Mouse (Mus musculus) CH12.LX (cell line): ENCODE measurements around the gene 4930590J08Rik. TPM values are rescaled to one million over a fixed set of nuclear protein-coding genes. Genes with fewer than 3 reads are reported as not detected.
A peak's percentile ranks its signal among the peaks of the same experiment; 100 is the strongest.

Source experiments
- DNase-seq: peaks from one replicate; pipeline ENCODE4 v3.0.0-alpha.2; 2013; ENCODE audit errors: extremely low read depth
- H3K27ac ChIP-seq: 2 replicates; pipeline ENCODE4 v1.5.1; 2012; ENCODE audit warnings: low read depth, mild to moderate bottlenecking, control low read depth, moderate library complexity; ENCODE audit not compliant: insufficient read depth
- H3K27me3 ChIP-seq: replicated peaks from 2 replicates; pipeline ENCODE3; 2012; ENCODE audit warnings: inconsistent platforms
- H3K36me3 ChIP-seq, 2 experiments: replicated peaks in 1 of 2; 2 replicates each; pipeline versions ENCODE3 to v1.6.1; 2012; ENCODE audit warnings: inconsistent platforms in 1 of 2, low read length in 1 of 2, mild to moderate bottlenecking in 1 of 2, mixed read lengths in 1 of 2, moderate library complexity in 1 of 2; ENCODE audit not compliant: control insufficient read depth in 1 of 2, insufficient read depth in 1 of 2
- H3K4me1 ChIP-seq, 2 experiments: 2 replicates each; pipeline ENCODE4 v1.6.1; 2012; ENCODE audit warnings: inconsistent platforms in 1 of 2, moderate library complexity in 1 of 2; ENCODE audit not compliant: insufficient read depth in 2 of 2, control insufficient read depth in 1 of 2
- H3K4me2 ChIP-seq: 2 replicates; pipeline ENCODE4 v1.6.1; 2012; ENCODE audit warnings: low read depth, mild to moderate bottlenecking, control low read depth; ENCODE audit not compliant: poor library complexity, insufficient read depth, severe bottlenecking
- H3K4me3 ChIP-seq, 3 experiments: fragments of 150-350 bp in 1 of 3; sonication (generic) in 1 of 3; replicated peaks in 1 of 3; 2 replicates each; pipeline versions ENCODE3 to v1.5.1; 2011 to 2012; ENCODE audit warnings: low read depth in 2 of 3, low read length in 2 of 3, mild to moderate bottlenecking in 2 of 3, moderate library complexity in 2 of 3, control low read depth in 1 of 3, improper control_type of control experiment in 1 of 3, inconsistent platforms in 1 of 3, mixed read lengths in 1 of 3; ENCODE audit not compliant: poor library complexity in 1 of 3
- H3K79me2 ChIP-seq: replicated peaks from 2 replicates; pipeline ENCODE4 v1.6.1; 2012; ENCODE audit warnings: mild to moderate bottlenecking, moderate library complexity; ENCODE audit not compliant: control insufficient read depth, poor library complexity, insufficient read depth, severe bottlenecking; ENCODE audit errors: extremely low read depth
- H3K9ac ChIP-seq: 2 replicates; pipeline ENCODE4 v1.6.1; 2012; ENCODE audit warnings: low read depth, mild to moderate bottlenecking, control low read depth, moderate library complexity; ENCODE audit not compliant: insufficient read depth
- H3K9me3 ChIP-seq: replicated peaks from 2 replicates; pipeline ENCODE3; 2012; ENCODE audit warnings: low read length, inconsistent platforms, mixed read lengths
- CHD2 ChIP-seq: IDR thresholded peaks from 2 replicates; pipeline ENCODE4 v1.6.1; 2011; ENCODE audit warnings: low read length, improper control_type of control experiment
- CTCF ChIP-seq, 2 experiments: IDR thresholded peaks in 1 of 2; conservative IDR thresholded peaks in 1 of 2; 2 replicates each; pipeline ENCODE4 v1.5.1; 2011 to 2012; ENCODE audit warnings: low read depth in 2 of 2, low read length in 2 of 2, improper control_type of control experiment in 1 of 2, inconsistent platforms in 1 of 2, mild to moderate bottlenecking in 1 of 2, moderate library complexity in 1 of 2
- E2F4 ChIP-seq: IDR thresholded peaks from 2 replicates; pipeline ENCODE4 v1.6.1; 2011; ENCODE audit warnings: low read depth, low read length, improper control_type of control experiment; ENCODE audit not compliant: insufficient replicate concordance
- EP300 ChIP-seq: IDR thresholded peaks from 2 replicates; pipeline ENCODE4 v1.6.1; 2011; ENCODE audit warnings: low read length, improper control_type of control experiment
- GABPA ChIP-seq: IDR thresholded peaks from 2 replicates; pipeline ENCODE4 v1.6.1; 2012; ENCODE audit warnings: low read depth, low read length, improper control_type of control experiment, inconsistent platforms; ENCODE audit not compliant: insufficient replicate concordance
- HCFC1 ChIP-seq: IDR thresholded peaks from 2 replicates; pipeline ENCODE4 v1.6.1; 2012; ENCODE audit warnings: low read depth, mild to moderate bottlenecking, inconsistent platforms, low read length, improper control_type of control experiment
- IRF4 ChIP-seq: IDR thresholded peaks from 2 replicates; pipeline ENCODE4 v1.6.1; 2014; ENCODE audit warnings: low read depth, mild to moderate bottlenecking, inconsistent platforms, low read length, improper control_type of control experiment
- JUND ChIP-seq: conservative IDR thresholded peaks from 2 replicates; pipeline ENCODE4 v1.6.1; 2011; ENCODE audit warnings: low read depth, low read length, improper control_type of control experiment
- KAT2A ChIP-seq: IDR thresholded peaks from 2 replicates; pipeline ENCODE4 v1.6.1; 2012; ENCODE audit warnings: low read length, improper control_type of control experiment, inconsistent platforms; ENCODE audit not compliant: insufficient replicate concordance
- MAFK ChIP-seq: IDR thresholded peaks from 2 replicates; pipeline ENCODE4 v1.6.1; 2011; ENCODE audit warnings: low read length, improper control_type of control experiment; ENCODE audit not compliant: insufficient replicate concordance
- MAX ChIP-seq: IDR thresholded peaks from 2 replicates; pipeline ENCODE4 v1.6.1; 2011; ENCODE audit warnings: low read length, improper control_type of control experiment
- MAZ ChIP-seq: IDR thresholded peaks from 2 replicates; pipeline ENCODE4 v1.6.1; 2012; ENCODE audit warnings: low read depth, mild to moderate bottlenecking, inconsistent platforms, low read length, improper control_type of control experiment, moderate library complexity
- MYC ChIP-seq: IDR thresholded peaks from 2 replicates; pipeline ENCODE4 v1.6.1; 2011; ENCODE audit warnings: low read depth, mild to moderate bottlenecking, improper control_type of control experiment, low read length
- NELFE ChIP-seq: IDR thresholded peaks from 2 replicates; pipeline ENCODE4 v1.6.1; 2011; ENCODE audit warnings: low read depth, low read length, improper control_type of control experiment
- NRF1 ChIP-seq: IDR thresholded peaks from 2 replicates; pipeline ENCODE4 v1.6.1; 2014; ENCODE audit warnings: low read depth, mild to moderate bottlenecking, inconsistent platforms, low read length, improper control_type of control experiment, moderate library complexity
- PAX5 ChIP-seq: IDR thresholded peaks from 2 replicates; pipeline ENCODE4 v1.6.1; 2012; ENCODE audit warnings: low read length, inconsistent platforms, mixed read lengths
- POLR2A ChIP-seq: IDR thresholded peaks from 2 replicates; pipeline ENCODE4 v1.6.1; 2011; ENCODE audit warnings: low read depth, mild to moderate bottlenecking, improper control_type of control experiment, low read length
- POLR2AphosphoS2 ChIP-seq: IDR thresholded peaks from 2 replicates; pipeline ENCODE4 v1.6.1; 2011; ENCODE audit warnings: low read depth, low read length, improper control_type of control experiment
- RAD21 ChIP-seq: IDR thresholded peaks from 2 replicates; pipeline ENCODE4 v1.6.1; 2011; ENCODE audit warnings: low read depth, mild to moderate bottlenecking, low read length, improper control_type of control experiment, moderate library complexity
- RCOR1 ChIP-seq: conservative IDR thresholded peaks from 2 replicates; pipeline ENCODE4 v1.6.1; 2012; ENCODE audit warnings: low read depth, mild to moderate bottlenecking, inconsistent platforms, low read length, improper control_type of control experiment
- SMC3 ChIP-seq: IDR thresholded peaks from 2 replicates; pipeline ENCODE4 v1.6.1; 2011; ENCODE audit warnings: low read depth, low read length, improper control_type of control experiment
- TCF12 ChIP-seq: IDR thresholded peaks from 2 replicates; pipeline ENCODE4 v1.6.1; 2014; ENCODE audit warnings: low read depth, mild to moderate bottlenecking, inconsistent platforms, low read length, improper control_type of control experiment
- UBTF ChIP-seq: IDR thresholded peaks from 2 replicates; pipeline ENCODE4 v1.6.1; 2012; ENCODE audit warnings: low read depth, mild to moderate bottlenecking, inconsistent platforms, low read length, improper control_type of control experiment, moderate library complexity
- ZC3H11A ChIP-seq: IDR thresholded peaks from 2 replicates; pipeline ENCODE4 v1.6.1; 2012; ENCODE audit warnings: low read depth, mild to moderate bottlenecking, inconsistent platforms, low read length, improper control_type of control experiment
- ZKSCAN1 ChIP-seq: IDR thresholded peaks from 2 replicates; pipeline ENCODE4 v1.6.1; 2012; ENCODE audit warnings: low read depth, inconsistent platforms, low read length, improper control_type of control experiment, borderline replicate concordance
- ZNF384 ChIP-seq: IDR thresholded peaks from 2 replicates; pipeline ENCODE4 v1.6.1; 2012; ENCODE audit warnings: low read depth, low read length, improper control_type of control experiment, inconsistent platforms
- dilution Hi-C: fragments of 300-500 bp; cut with MboI; formaldehyde crosslinking; loops from 2 replicates; pipeline ENCODE4 v1.14.3; 2020; ENCODE audit warnings: low sequenced_read_pairs; ENCODE audit not compliant: extremely low pct_unique_long_range_greater_than_20kb, extremely low pct_ligation_motif_present
- in situ Hi-C: fragments of 300-500 bp; cut with MboI; formaldehyde crosslinking; loops from 3 replicates; pipeline ENCODE4 v1.14.3; 2019; ENCODE audit warnings: low sequenced_read_pairs, low pct_ligation_motif_present, low pct_unique_long_range_greater_than_20kb, mixed read lengths
- polyA plus RNA-seq: library from polyadenylated mRNA; unstranded; fragments of >175 nt; gene quantifications from 2 replicates; pipeline ENCODE4 v1.2.1, GENCODE M21; 2012; ENCODE audit warnings: low read depth; ENCODE audit not compliant: insufficient read length
- total RNA-seq, 2 experiments: library from RNA; depleted of rRNA; stranded (reverse); fragments of 300-350 nt in 1 of 2; fragments of >200 nt in 1 of 2; gene quantifications; 2 replicates each; pipeline ENCODE4 v1.2.3; 2012 to 2014

Gene 4930590J08Rik
- total and polyA plus RNA-seq, 3 experiments = 0.30 to 0.69 (median 0.34) TPM

DNA sequence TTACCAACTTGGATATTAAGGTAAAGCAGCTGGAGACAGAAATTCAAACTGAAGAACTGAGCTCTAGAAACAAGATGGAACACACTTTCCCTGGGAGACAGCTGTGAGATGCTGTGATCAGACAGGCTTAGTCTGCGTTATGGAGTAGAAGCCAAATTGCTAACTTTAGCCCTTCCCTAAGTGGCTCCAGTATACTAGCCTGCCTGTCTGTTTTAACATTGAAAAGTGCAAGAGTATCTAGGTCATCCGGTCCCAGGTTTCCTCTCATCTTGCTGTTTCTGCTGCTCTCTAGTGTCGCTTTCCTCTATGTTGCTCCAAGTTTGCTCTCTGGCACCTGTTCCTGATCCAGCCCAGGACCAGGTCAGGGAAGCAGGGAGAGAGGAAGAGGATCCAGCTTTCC, 5.8 kb upstream of the 4930590J08Rik start:
- no peak overlapping the region for H3K4me3 ChIP-seq
- H3K36me3 ChIP-seq = peaks cover 63 to 89% of the 10 kb centered on the region in 2 experiments
- no peaks in the 10 kb centered on the region for H3K27me3 ChIP-seq
- no peak overlapping the region for H3K4me2 ChIP-seq
- no peak for TF ChIP-seq NELFE
- TF ChIP-seq ZC3H11A = no peak
- no peak for TF ChIP-seq PAX5
- no peak for TF ChIP-seq UBTF
- TF ChIP-seq JUND = no peak
- TF ChIP-seq HCFC1 = no peak
- no peak for TF ChIP-seq EP300
- no peak for TF ChIP-seq MAZ
- no peak for TF ChIP-seq E2F4
- TF ChIP-seq KAT2A = no peak
- no peak for TF ChIP-seq RCOR1
- no peak for TF ChIP-seq IRF4
- TF ChIP-seq MAFK = no peak
- TF ChIP-seq TCF12 = no peak
- TF ChIP-seq MAX = no peak
- no peaks in the 10 kb centered on the region; the same call in 1 of the 2 replicates for H3K79me2 ChIP-seq
- H3K9ac ChIP-seq = no peak overlapping the region
- dilution Hi-C loops (no loop called here), in situ Hi-C loops (no loop called here)
- H3K4me1 ChIP-seq = peaks cover 0 to 2% of the 10 kb centered on the region in 2 experiments; a peak in 1 of 4 replicates
- no peak overlapping the region for H3K27ac ChIP-seq
- no peak for DNase-seq
- H3K9me3 ChIP-seq = no peaks in the 10 kb centered on the region

- no peak overlapping the region for H3K27ac ChIP-seq
- peaks cover 45 to 72% of the 10 kb centered on the region in 2 experiments for H3K36me3 ChIP-seq
- DNase-seq = peak; percentile 77
- no peaks in the 10 kb centered on the region for H3K27me3 ChIP-seq
- peaks cover 0 to 5% of the 10 kb centered on the region in 2 experiments; a peak in 1 of 4 replicates for H3K4me1 ChIP-seq
- H3K9ac ChIP-seq = no peak overlapping the region
- no peak for TF ChIP-seq MAZ
- no peak for TF ChIP-seq POLR2A
- TF ChIP-seq ZC3H11A = peak; percentile 49
- TF ChIP-seq RCOR1 = no peak
- TF ChIP-seq UBTF = no peak
- 0 out of 2 replicates have a peak, but pooled peaks have one; percentile 17 for TF ChIP-seq NRF1
- TF ChIP-seq KAT2A = no peak
- TF ChIP-seq EP300 = 0 out of 2 replicates have a peak, but pooled peaks have one; percentile 16
- TF ChIP-seq ZNF384 = no peak
- TF ChIP-seq IRF4 = 0 out of 2 replicates have a peak, but pooled peaks have one; percentile 15
- TF ChIP-seq GABPA = no peak
- TF ChIP-seq CTCF (conservative IDR thresholded peaks at IDR 0.05 in 1 of 2, IDR thresholded peaks at IDR 0.05 in 1 of 2; ENCODE audit: low read depth in 2 of 2, low read length in 2 of 2) = peak; percentile 68 to 91
- TF ChIP-seq RAD21 = peak; percentile 84
- TF ChIP-seq JUND = no peak
- no peak for TF ChIP-seq MAX
- peak; percentile 94 for TF ChIP-seq SMC3
- no peak for TF ChIP-seq E2F4
- no peak for TF ChIP-seq ZKSCAN1
- no peak for TF ChIP-seq POLR2AphosphoS2
- TF ChIP-seq PAX5 = no peak
- TF ChIP-seq CHD2 = no peak
- no peak for TF ChIP-seq MYC
- in situ Hi-C loops (loop anchor here (10.0 kb wide), 1 partner anchor 163 kb away; no protein-coding TSS in a partner anchor), dilution Hi-C loops (no loop called here)
- H3K4me3 ChIP-seq = no peak overlapping the region
- no peak overlapping the region for H3K4me2 ChIP-seq
- H3K9me3 ChIP-seq = no peaks in the 10 kb centered on the region
- no peaks in the 10 kb centered on the region; the same call in 1 of the 2 replicates for H3K79me2 ChIP-seq
Observed at GRCm38 (mm10) chr6:91901505-91901904, 1.1 kb upstream of the 4930590J08Rik start.
